Mouse (Mus musculus) layer of hippocampus, adult 2 months (tissue): Measurements from ENCODE around the gene Cyp2d11. TPM values are rescaled to one million over a fixed set of nuclear protein-coding genes. Genes with fewer than 3 reads are reported as not detected.
A peak's percentile ranks its signal among the peaks of the same experiment; 100 is the strongest.
"Not testable (repeated sequence)": the region's sequence is repeated elsewhere in the genome, so short reads cannot be mapped to it uniquely, and the experiment has no call there.

Source experiments
- DNase-seq, 2 experiments: peaks; one replicate each; pipeline ENCODE4 v3.0.0; 2022; ENCODE audit warnings: low spot score in 2 of 2
- H3K27ac ChIP-seq: fragments of 200-600 bp; 2 replicates; pipeline ENCODE4 v1.8.1; 2022
- H3K4me3 ChIP-seq: fragments of 200-600 bp; 2 replicates; pipeline ENCODE4 v1.8.1; 2022; ENCODE audit warnings: mild to moderate bottlenecking
- CTCF ChIP-seq: fragments of 200-600 bp; conservative IDR thresholded peaks from 2 replicates; pipeline ENCODE4 v1.8.1; 2022; ENCODE audit warnings: antibody characterized with exemption, mild to moderate bottlenecking, moderate library complexity
- total RNA-seq, 2 experiments: library from RNA; stranded (reverse); gene quantifications; 2 replicates each; pipeline ENCODE4 v1.2.3; 2021

The Cyp2d11 gene
- total RNA-seq, 2 experiments from 2014 or later, result 0.23 TPM; not detected in 1

DNA sequence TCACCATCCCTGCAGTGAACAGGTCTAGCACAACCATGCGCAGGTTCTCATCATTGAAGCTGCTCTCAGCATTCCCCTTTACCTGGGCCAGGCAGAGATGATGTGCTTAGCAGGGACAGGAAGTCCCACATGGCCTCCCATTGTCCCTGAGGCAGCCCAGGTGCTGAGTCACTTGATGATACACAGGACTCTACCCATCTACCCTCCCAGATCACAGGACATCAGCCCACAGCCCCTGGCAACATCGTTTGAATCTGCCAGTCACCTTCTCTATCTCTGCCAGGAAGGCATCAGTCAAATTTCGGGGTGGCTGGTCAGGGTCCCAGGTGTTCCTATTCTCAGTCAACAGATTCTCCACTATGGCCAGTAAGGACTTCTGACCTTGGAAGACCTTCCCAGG is 10.3 kb upstream of the Cyp2d11 start:
- no peak for TF ChIP-seq CTCF
- H3K27ac ChIP-seq, result no peak overlapping the region
- no peak overlapping the region for H3K4me3 ChIP-seq
- DNase-seq, result no peak

GRCm38 (mm10) chr15:82403606-82404005 is 9.8 kb upstream of the Cyp2d11 start:
- no peak overlapping the region for H3K4me3 ChIP-seq
- TF ChIP-seq CTCF, result no peak
- DNase-seq, result no peak
- H3K27ac ChIP-seq, result no peak overlapping the region

DNA sequence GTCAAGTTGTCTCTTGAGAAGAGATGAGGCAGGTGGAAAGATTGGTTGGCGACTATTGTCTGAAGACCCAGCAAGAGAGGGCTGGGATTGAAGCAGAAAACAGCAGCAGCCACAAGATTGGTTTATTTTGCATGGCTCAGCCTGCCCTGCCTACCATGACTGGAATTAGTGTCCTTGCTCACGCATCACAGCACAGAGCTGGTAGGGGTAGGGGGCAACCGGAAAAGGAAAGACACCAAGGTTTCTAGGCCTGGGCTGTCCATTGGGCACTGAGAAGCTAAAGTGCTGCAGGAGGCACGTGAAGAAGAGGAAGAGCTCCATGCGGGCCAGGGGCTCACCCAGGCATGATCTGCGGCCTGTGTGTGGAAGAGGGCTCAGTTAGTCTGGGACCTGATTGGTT is 8.9 kb upstream of the Cyp2d11 start:
- no peak for TF ChIP-seq CTCF
- DNase-seq, result no peak
- Histone ChIP-seq H3K4me3 (no peak overlapping the region), H3K27ac (no peak overlapping the region)

DNA sequence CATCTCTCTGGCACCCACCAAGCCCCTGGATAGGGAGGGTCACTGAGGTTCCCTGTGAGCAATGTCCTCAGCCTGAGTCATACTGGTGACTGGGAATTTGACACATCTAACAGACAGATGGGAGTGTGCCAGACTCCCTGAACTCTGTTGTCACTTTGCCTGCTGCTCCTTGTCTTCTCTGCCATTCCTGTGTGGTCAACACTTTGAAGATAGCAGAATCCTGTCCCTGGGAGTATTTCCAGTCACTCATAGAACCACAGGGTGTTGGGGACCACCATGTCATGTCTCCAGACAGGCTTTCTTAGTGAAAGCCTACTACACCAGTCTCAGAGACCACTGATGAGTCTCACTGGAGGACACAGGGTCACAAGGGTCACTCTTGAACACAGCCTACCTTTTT is 8.3 kb upstream of the Cyp2d11 start:
- no peak for DNase-seq
- TF ChIP-seq CTCF, result no peak
- H3K4me3 ChIP-seq, result no peak overlapping the region
- no peak overlapping the region for H3K27ac ChIP-seq

- DNase-seq, result no peak
- no peak overlapping the region for H3K27ac ChIP-seq
- H3K4me3 ChIP-seq, result no peak overlapping the region
- no peak for TF ChIP-seq CTCF
These were observed 7.7 kb upstream of the Cyp2d11 start for GRCm38 (mm10) chr15:82401516-82401915.

- H3K27ac ChIP-seq, H3K4me3 ChIP-seq, DNase-seq: not testable (repeated sequence)
These were observed 2.1 kb upstream of the Cyp2d11 start for GRCm38 (mm10) chr15:82395955-82396354.

- DNase-seq, H3K27ac ChIP-seq: not testable (repeated sequence)
These were observed 3.9 kb downstream of the Cyp2d11 start for GRCm38 (mm10) chr15:82389916-82390315.

DNA sequence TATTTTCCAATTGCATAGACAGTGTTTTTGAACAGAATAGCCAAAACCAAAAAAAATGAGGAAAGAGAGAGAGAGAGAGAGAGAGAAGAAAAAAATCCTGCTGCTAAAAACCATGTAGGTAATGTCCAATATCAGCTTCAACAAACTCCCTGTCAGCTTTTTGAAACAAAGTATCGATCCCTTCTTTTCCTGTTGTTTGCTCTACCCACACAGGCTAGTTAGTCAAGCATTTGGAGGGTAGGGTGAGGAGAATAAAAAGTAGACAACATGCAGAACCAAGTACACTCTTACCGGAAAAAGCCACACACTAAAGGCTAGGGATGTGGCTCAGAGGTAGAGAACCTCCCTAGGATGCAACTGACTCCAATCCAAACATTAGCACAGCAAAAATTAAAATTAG is 8.1 kb downstream of the Cyp2d11 start:
- H3K4me3 ChIP-seq, result no peak overlapping the region
- no peak for DNase-seq
- no peak for TF ChIP-seq CTCF
- H3K27ac ChIP-seq, result no peak overlapping the region

More at GRCm38 (mm10) chr15:82389916-82390315, 3.9 kb downstream of the Cyp2d11 start:
- not testable (repeated sequence) for H3K4me3 ChIP-seq

- Histone ChIP-seq H3K4me3 (no peak overlapping the region), H3K27ac (peak overlapping the region; percentile 83; the same call in 1 of the 2 replicates)
- TF ChIP-seq CTCF, result no peak
- DNase-seq, result no peak
These were observed 11.4 kb downstream of the Cyp2d11 start for GRCm38 (mm10) chr15:82382441-82382840.

DNA sequence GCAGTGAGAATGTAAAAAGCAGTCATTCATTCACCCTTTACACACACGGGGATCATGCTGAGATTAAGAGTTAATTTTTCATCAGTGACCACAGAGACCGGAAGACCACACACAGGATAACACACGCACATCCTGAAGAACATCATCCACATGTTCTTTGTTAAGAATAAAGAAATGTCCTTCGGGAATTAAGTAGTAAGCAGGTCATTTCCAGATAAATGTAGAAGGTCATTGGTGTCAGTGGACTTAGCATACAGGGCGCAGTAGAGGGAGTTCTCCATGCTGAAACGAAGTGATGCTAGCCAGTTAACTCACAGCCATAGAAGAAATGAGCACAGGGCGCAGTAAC is 13.1 kb downstream of the Cyp2d11 start:
- DNase-seq, result no peak
- no peak for TF ChIP-seq CTCF
- H3K4me3 ChIP-seq, result peak overlapping the region; percentile 50
- peak overlapping the region; percentile 83 for H3K27ac ChIP-seq

DNA sequence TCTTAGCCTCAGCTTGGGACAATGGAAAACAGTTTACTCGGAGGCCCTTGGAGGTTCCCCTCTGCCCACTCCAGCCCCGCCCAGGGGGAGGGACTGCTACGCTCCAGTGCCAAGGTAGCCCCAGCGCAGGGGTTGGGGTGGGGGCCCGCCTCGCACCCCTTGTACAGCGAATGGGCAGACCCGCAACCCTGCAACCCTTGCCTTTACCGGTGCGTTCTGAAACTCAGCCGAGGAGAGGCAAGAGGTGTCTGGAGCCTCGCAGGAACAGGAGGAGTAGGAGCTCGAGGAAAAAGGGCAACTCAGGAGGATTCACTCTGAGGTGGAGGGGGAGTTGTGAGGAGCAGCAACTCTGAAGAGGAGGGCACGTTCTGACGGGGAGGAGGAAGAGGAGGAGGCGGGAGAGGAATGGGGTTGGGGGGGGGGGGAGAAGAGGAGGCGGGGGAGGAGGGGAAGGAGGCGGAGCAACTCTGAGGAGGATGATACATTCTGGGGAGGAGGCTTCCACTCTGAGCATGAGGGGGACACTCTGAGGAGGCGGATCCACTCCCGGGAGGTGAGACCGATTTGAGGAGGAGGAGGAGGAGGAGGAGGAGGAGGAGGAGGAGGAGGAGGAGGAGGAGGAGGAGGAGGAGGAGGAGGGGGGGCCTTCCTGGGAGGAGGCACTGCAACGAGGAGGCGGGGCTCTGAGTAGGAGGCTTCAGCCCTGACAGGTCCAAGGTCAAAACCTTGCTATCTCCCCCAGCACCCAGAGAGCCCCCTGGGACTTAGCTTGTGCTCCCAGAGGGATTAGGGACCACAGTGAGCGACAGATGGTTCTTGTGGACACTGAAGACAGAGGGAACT is 13.7 kb downstream of the Cyp2d11 start, which contains the start of gene Cyp2d22:
TSS of gene Cyp2d22 (minus strand) at position 390 of the 843 bp plus-strand sequence.
- peak within 1 kb of the TSS; percentile 92 for H3K27ac ChIP-seq
- no peak for TF ChIP-seq CTCF
- H3K4me3 ChIP-seq, result peak within 1 kb of the TSS; percentile 58
- DNase-seq, result peak in 1 of 2 experiments; percentile 31

- no peak for DNase-seq
- H3K4me3 ChIP-seq, result peak overlapping the region; percentile 58
- no peak for TF ChIP-seq CTCF
- H3K27ac ChIP-seq, result peak overlapping the region; percentile 92
These were observed 14.3 kb downstream of the Cyp2d11 start for GRCm38 (mm10) chr15:82379511-82379870.

- Histone ChIP-seq H3K27ac (peak overlapping the region; percentile 92), H3K4me3 (peak overlapping the region; percentile 58)
- TF ChIP-seq CTCF, result no peak
- no peak for DNase-seq
These were observed 15.3 kb downstream of the Cyp2d11 start for GRCm38 (mm10) chr15:82378261-82379180.

DNA sequence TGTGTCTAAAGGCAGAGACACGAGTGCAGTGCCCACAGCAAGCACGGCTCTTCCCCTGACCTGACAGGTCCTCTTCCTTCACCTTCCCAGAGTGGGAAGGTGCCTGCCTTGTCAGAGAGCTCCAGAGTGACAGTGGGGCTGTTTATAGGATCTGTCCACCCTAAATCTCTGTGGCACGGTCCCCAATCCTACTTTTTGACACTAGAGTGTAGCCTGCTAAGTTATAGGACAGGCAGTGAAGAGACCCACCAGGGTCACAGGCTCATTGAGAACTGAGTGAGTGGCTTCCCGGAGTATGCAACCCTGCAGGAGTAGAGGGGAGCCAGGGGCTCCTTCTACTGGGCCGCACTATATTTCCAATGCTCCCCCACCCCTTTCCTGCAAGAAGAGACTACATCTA is 16.1 kb downstream of the Cyp2d11 start:
- no peak for TF ChIP-seq CTCF
- Histone ChIP-seq H3K27ac (peak overlapping the region; percentile 92), H3K4me3 (no peak overlapping the region; the same call in 1 of the 2 replicates)
- DNase-seq, result no peak
